Mouse (Mus musculus): ENCODE measurements at regions not wholly inside any gene's neighbourhood (a gene's known extent, or its start where the extent isn't known, plus 50 kb on each side); places are given as distances from the start of the nearest gene placed in this dataset.

DNA sequence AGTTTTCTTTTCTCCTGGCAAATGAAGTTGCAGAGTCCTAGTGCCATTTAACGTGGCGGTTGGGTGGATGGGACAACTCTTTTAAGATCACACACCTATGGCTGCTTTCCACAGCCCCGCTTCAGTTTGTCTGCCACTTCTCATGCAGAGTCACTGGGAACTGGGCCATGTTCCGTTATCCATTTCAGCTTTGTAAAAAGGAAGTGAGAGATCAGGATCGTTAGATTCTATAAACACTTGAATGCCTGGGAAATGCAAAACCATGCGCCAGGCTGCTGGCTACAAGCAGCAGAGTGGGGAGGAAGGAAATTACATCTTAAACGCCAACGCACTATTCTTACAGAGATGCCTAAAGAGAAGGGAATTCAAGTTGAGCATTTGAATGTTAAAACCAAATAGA, 251.1 kb upstream of the Slc7a11 start:
- no peak for DNase-seq (ENCODE audit: low read depth, low spot score)
- TF ChIP-seq ELF1 (IDR thresholded peaks at IDR 0.05; ENCODE audit: low read depth, low read length) (no peak), MAZ (IDR thresholded peaks at IDR 0.05; ENCODE audit: low read depth, low read length) (no peak), MYC (IDR thresholded peaks at IDR 0.05; ENCODE audit: low read depth, low read length) (no peak), HCFC1 (IDR thresholded peaks at IDR 0.05; ENCODE audit: low read depth, low read length) (no peak), GABPA (IDR thresholded peaks at IDR 0.05; ENCODE audit: low read depth, low read length) (no peak), TAL1 (IDR thresholded peaks at IDR 0.05; ENCODE audit: low read length) (no peak), CHD1 (IDR thresholded peaks at IDR 0.05; ENCODE audit: low read depth, low read length) (no peak), E2F4 (IDR thresholded peaks at IDR 0.05; ENCODE audit: borderline replicate concordance, low read depth, low read length) (no peak), NRF1 (IDR thresholded peaks at IDR 0.05; ENCODE audit: insufficient read depth, low read depth, low read length, poor library complexity, severe bottlenecking) (no peak), ZMIZ1 (IDR thresholded peaks at IDR 0.05; ENCODE audit: low read depth, low read length) (no peak), ZKSCAN1 (IDR thresholded peaks at IDR 0.05; ENCODE audit: low read depth, low read length) (no peak), POLR2AphosphoS2 (IDR thresholded peaks at IDR 0.05; ENCODE audit: low read length) (no peak), POLR2A (IDR thresholded peaks at IDR 0.05; ENCODE audit: control insufficient read depth in 1 of 2, insufficient read depth in 1 of 2, low read depth in 1 of 2, low read length in 2 of 2, poor library complexity in 1 of 2) (no peak), ETS1 (IDR thresholded peaks at IDR 0.05; ENCODE audit: low read depth, low read length) (no peak), GATA1 (IDR thresholded peaks at IDR 0.05; ENCODE audit: low read depth, low read length) (no peak), MAX (IDR thresholded peaks at IDR 0.05; ENCODE audit: low read length) (no peak), EP300 (IDR thresholded peaks at IDR 0.05; ENCODE audit: low read depth in 1 of 2, low read length in 2 of 2) (no peak)
- no peak overlapping the region for H3K27ac ChIP-seq (ENCODE audit: control insufficient read depth, low read depth, low read length)

DNA sequence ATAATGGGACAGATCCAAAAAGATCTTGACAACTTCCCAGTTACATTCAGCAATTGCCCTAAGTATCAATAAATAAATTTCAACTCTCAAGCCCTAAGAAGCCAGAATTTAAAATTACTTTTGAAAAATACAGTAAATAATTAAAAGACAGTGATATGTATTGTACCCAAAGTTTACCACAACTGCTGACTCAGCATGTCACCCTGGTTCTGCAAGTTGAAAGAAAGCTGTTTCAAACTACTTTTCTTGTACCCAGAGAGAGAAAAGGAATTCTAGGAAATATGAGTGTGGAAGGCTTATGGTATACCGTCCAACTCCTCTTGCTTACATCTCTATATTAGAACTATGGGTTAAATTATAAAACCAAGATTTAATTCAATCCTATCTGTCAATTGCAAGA, 248.9 kb upstream of the Slc7a11 start:
- Histone ChIP-seq H3K9ac (ENCODE audit: control insufficient read depth, low read depth, low read length, poor library complexity, severe bottlenecking) (no peak overlapping the region), H3K4me1 (ENCODE audit: control insufficient read depth in 1 of 2, insufficient read depth in 2 of 2, low read length in 2 of 2) (no peaks in the 10 kb centered on the region), H3K27ac (ENCODE audit: control insufficient read depth, low read depth, low read length) (no peak overlapping the region), H3K79me2 (ENCODE audit: control insufficient read depth, insufficient read depth, low read length, poor library complexity) (no peaks in the 10 kb centered on the region), H3K27me3 (ENCODE audit: control insufficient read depth in 1 of 2, insufficient read depth in 2 of 2, low read length in 2 of 2) (peaks cover 0 to 2% of the 10 kb centered on the region in 2 experiments; a peak in 1 of 4 replicates), H3K4me3 (ENCODE audit: control insufficient read depth in 1 of 2, insufficient read depth in 1 of 2, low read depth in 2 of 2, low read length in 2 of 2) (no peak overlapping the region), H3K9me3 (replicated peaks; ENCODE audit: insufficient read depth, low read length) (no peaks in the 10 kb centered on the region), H3K36me3 (ENCODE audit: control insufficient read depth in 1 of 2, insufficient read depth in 2 of 2, low read length in 2 of 2) (no peaks in the 10 kb centered on the region)
- no peak for TF ChIP-seq MYB (IDR thresholded peaks at IDR 0.05; ENCODE audit: low read depth, low read length)
- peak; percentile 77; the same call in 1 of the 2 replicates for TF ChIP-seq MAFK (IDR thresholded peaks at IDR 0.05; ENCODE audit: borderline replicate concordance, low read depth, low read length)
- DNase-seq (ENCODE audit: low read depth, low spot score): no peak

More for the DNA sequence above, 251.1 kb upstream of the Slc7a11 start:
- Histone ChIP-seq H3K4me1 (ENCODE audit: control insufficient read depth in 1 of 2, insufficient read depth in 2 of 2, low read length in 2 of 2) (no peaks in the 10 kb centered on the region), H3K36me3 (ENCODE audit: control insufficient read depth in 1 of 2, insufficient read depth in 2 of 2, low read length in 2 of 2) (no peaks in the 10 kb centered on the region), H3K9me3 (replicated peaks; ENCODE audit: insufficient read depth, low read length) (no peaks in the 10 kb centered on the region), H3K79me2 (ENCODE audit: control insufficient read depth, insufficient read depth, low read length, poor library complexity) (no peaks in the 10 kb centered on the region), H3K27me3 (ENCODE audit: control insufficient read depth in 1 of 2, insufficient read depth in 2 of 2, low read length in 2 of 2) (no peaks in the 10 kb centered on the region), H3K4me3 (ENCODE audit: control insufficient read depth in 1 of 2, insufficient read depth in 1 of 2, low read depth in 2 of 2, low read length in 2 of 2) (no peak overlapping the region), H3K9ac (ENCODE audit: control insufficient read depth, low read depth, low read length, poor library complexity, severe bottlenecking) (no peak overlapping the region)

Data from MEL (cell line).